Mouse (Mus musculus): ENCODE measurements at regions not wholly inside any gene's neighbourhood (a gene's known extent, or its start where the extent isn't known, plus 50 kb on each side); places are given as distances from the start of the nearest gene placed in this dataset.

- H3K4me2 ChIP-seq (ENCODE audit: low read depth, low read length) = no peak overlapping the region
- no peaks in the 10 kb centered on the region for H3K4me1 ChIP-seq (ENCODE audit: control insufficient read depth, insufficient read depth, low read length)
- H3K36me3 ChIP-seq (ENCODE audit: control insufficient read depth, insufficient read depth, low read length) = no peaks in the 10 kb centered on the region
- no peak overlapping the region for H3K4me3 ChIP-seq (ENCODE audit: low read depth, low read length)
- H3K9ac ChIP-seq (ENCODE audit: low read depth, low read length) = no peak overlapping the region
- H3K9me3 ChIP-seq (ENCODE audit: control insufficient read depth, low read length) = no peaks in the 10 kb centered on the region
- no peaks in the 10 kb centered on the region for H3K27me3 ChIP-seq (replicated peaks; ENCODE audit: control insufficient read depth, insufficient read depth, low read length)
- ATAC-seq (ENCODE audit: low read depth) (no peak), DNase-seq (ENCODE audit: low spot score) (peak; percentile 56)
- H3K27ac ChIP-seq (replicated peaks; ENCODE audit: low read depth, low read length) = no peak overlapping the region
- 70% methylated on average over 4 of the region's 4 CpGs for WGBS
These were observed 774.6 kb downstream of the Brinp1 start for GRCm38 (mm10) chr4:68179551-68179950.

GRCm38 (mm10) chr4:68156499-68156898, 797.7 kb downstream of the Brinp1 start:
- Histone ChIP-seq H3K4me3 (ENCODE audit: low read depth, low read length) (no peak overlapping the region), H3K4me2 (ENCODE audit: low read depth, low read length) (no peak overlapping the region), H3K9me3 (ENCODE audit: control insufficient read depth, low read length) (no peaks in the 10 kb centered on the region), H3K27me3 (replicated peaks; ENCODE audit: control insufficient read depth, insufficient read depth, low read length) (no peaks in the 10 kb centered on the region), H3K36me3 (ENCODE audit: control insufficient read depth, insufficient read depth, low read length) (no peaks in the 10 kb centered on the region), H3K27ac (replicated peaks; ENCODE audit: low read depth, low read length) (no peak overlapping the region), H3K9ac (ENCODE audit: low read depth, low read length) (no peak overlapping the region), H3K4me1 (ENCODE audit: control insufficient read depth, insufficient read depth, low read length) (no peaks in the 10 kb centered on the region)
- ATAC-seq (ENCODE audit: low read depth) = no peak
- 76% methylated on average over 1 of the region's 1 CpGs for WGBS
- no peak for DNase-seq (ENCODE audit: low spot score)

- Histone ChIP-seq H3K36me3 (ENCODE audit: control insufficient read depth, insufficient read depth, low read length) (no peaks in the 10 kb centered on the region), H3K4me3 (ENCODE audit: low read depth, low read length) (no peak overlapping the region), H3K27ac (replicated peaks; ENCODE audit: low read depth, low read length) (no peak overlapping the region), H3K4me1 (ENCODE audit: control insufficient read depth, insufficient read depth, low read length) (no peaks in the 10 kb centered on the region), H3K4me2 (ENCODE audit: low read depth, low read length) (no peak overlapping the region), H3K9me3 (ENCODE audit: control insufficient read depth, low read length) (no peaks in the 10 kb centered on the region), H3K9ac (ENCODE audit: low read depth, low read length) (no peak overlapping the region), H3K27me3 (replicated peaks; ENCODE audit: control insufficient read depth, insufficient read depth, low read length) (no peaks in the 10 kb centered on the region)
- WGBS = 79% methylated on average over 5 of the region's 5 CpGs
- ATAC-seq (ENCODE audit: low read depth) (no peak), DNase-seq (ENCODE audit: low spot score) (no peak)
These were observed 805.6 kb downstream of the Brinp1 start for GRCm38 (mm10) chr4:68148483-68149069.

- Histone ChIP-seq H3K27me3 (replicated peaks; ENCODE audit: control insufficient read depth, insufficient read depth, low read length) (no peaks in the 10 kb centered on the region), H3K9ac (ENCODE audit: low read depth, low read length) (no peak overlapping the region), H3K4me1 (ENCODE audit: control insufficient read depth, insufficient read depth, low read length) (no peaks in the 10 kb centered on the region), H3K9me3 (ENCODE audit: control insufficient read depth, low read length) (no peaks in the 10 kb centered on the region), H3K27ac (replicated peaks; ENCODE audit: low read depth, low read length) (no peak overlapping the region), H3K36me3 (ENCODE audit: control insufficient read depth, insufficient read depth, low read length) (no peaks in the 10 kb centered on the region), H3K4me3 (ENCODE audit: low read depth, low read length) (no peak overlapping the region), H3K4me2 (ENCODE audit: low read depth, low read length) (no peak overlapping the region)
- WGBS = 67% methylated on average over 4 of the region's 4 CpGs
- no peak for DNase-seq (ENCODE audit: low spot score)
- ATAC-seq (ENCODE audit: low read depth) = no peak
These were observed 826.1 kb downstream of the Brinp1 start for GRCm38 (mm10) chr4:68128124-68128523.

GRCm38 (mm10) chr4:68114502-68114901, 839.7 kb downstream of the Brinp1 start:
- H3K4me1 ChIP-seq (ENCODE audit: control insufficient read depth, insufficient read depth, low read length) = no peaks in the 10 kb centered on the region
- no peaks in the 10 kb centered on the region for H3K36me3 ChIP-seq (ENCODE audit: control insufficient read depth, insufficient read depth, low read length)
- no peak overlapping the region for H3K4me3 ChIP-seq (ENCODE audit: low read depth, low read length)
- no peak overlapping the region for H3K9ac ChIP-seq (ENCODE audit: low read depth, low read length)
- H3K27me3 ChIP-seq (replicated peaks; ENCODE audit: control insufficient read depth, insufficient read depth, low read length) = no peaks in the 10 kb centered on the region
- DNase-seq (ENCODE audit: low spot score) (peak; percentile 8), ATAC-seq (ENCODE audit: low read depth) (peak; percentile 89; the same call in 1 of the 2 replicates)
- H3K27ac ChIP-seq (replicated peaks; ENCODE audit: low read depth, low read length) = no peak overlapping the region
- no peaks in the 10 kb centered on the region for H3K9me3 ChIP-seq (ENCODE audit: control insufficient read depth, low read length)
- no peak overlapping the region for H3K4me2 ChIP-seq (ENCODE audit: low read depth, low read length)

- H3K4me2 ChIP-seq (ENCODE audit: low read depth, low read length) = no peak overlapping the region
- H3K4me3 ChIP-seq (ENCODE audit: low read depth, low read length) = no peak overlapping the region
- H3K9me3 ChIP-seq (ENCODE audit: control insufficient read depth, low read length) = no peaks in the 10 kb centered on the region
- H3K36me3 ChIP-seq (ENCODE audit: control insufficient read depth, insufficient read depth, low read length) = no peaks in the 10 kb centered on the region
- H3K27me3 ChIP-seq (replicated peaks; ENCODE audit: control insufficient read depth, insufficient read depth, low read length) = no peaks in the 10 kb centered on the region
- H3K9ac ChIP-seq (ENCODE audit: low read depth, low read length) = no peak overlapping the region
- no peaks in the 10 kb centered on the region for H3K4me1 ChIP-seq (ENCODE audit: control insufficient read depth, insufficient read depth, low read length)
- H3K27ac ChIP-seq (replicated peaks; ENCODE audit: low read depth, low read length) = no peak overlapping the region
- no peak for DNase-seq (ENCODE audit: low spot score)
- no peak for ATAC-seq (ENCODE audit: low read depth)
- WGBS = 86% methylated on average over 3 of the region's 3 CpGs
These were observed 868.9 kb downstream of the Brinp1 start for GRCm38 (mm10) chr4:68085255-68085654.

GRCm38 (mm10) chr4:68056813-68057578, 897.2 kb downstream of the Brinp1 start:
- Histone ChIP-seq H3K27me3 (replicated peaks; ENCODE audit: control insufficient read depth, insufficient read depth, low read length) (no peaks in the 10 kb centered on the region), H3K27ac (replicated peaks; ENCODE audit: low read depth, low read length) (no peak overlapping the region), H3K9ac (ENCODE audit: low read depth, low read length) (no peak overlapping the region), H3K36me3 (ENCODE audit: control insufficient read depth, insufficient read depth, low read length) (no peaks in the 10 kb centered on the region), H3K4me3 (ENCODE audit: low read depth, low read length) (no peak overlapping the region), H3K9me3 (ENCODE audit: control insufficient read depth, low read length) (no peaks in the 10 kb centered on the region), H3K4me2 (ENCODE audit: low read depth, low read length) (no peak overlapping the region), H3K4me1 (ENCODE audit: control insufficient read depth, insufficient read depth, low read length) (no peaks in the 10 kb centered on the region)
- WGBS = 67% methylated on average over 4 of the region's 4 CpGs
- ATAC-seq (ENCODE audit: low read depth) (no peak), DNase-seq (ENCODE audit: low spot score) (no peak)

GRCm38 (mm10) chr4:68022891-68023303, 931.3 kb downstream of the Brinp1 start:
- Histone ChIP-seq H3K27ac (replicated peaks; ENCODE audit: low read depth, low read length) (no peak overlapping the region), H3K9me3 (ENCODE audit: control insufficient read depth, low read length) (no peaks in the 10 kb centered on the region), H3K4me2 (ENCODE audit: low read depth, low read length) (no peak overlapping the region), H3K36me3 (ENCODE audit: control insufficient read depth, insufficient read depth, low read length) (no peaks in the 10 kb centered on the region), H3K4me1 (ENCODE audit: control insufficient read depth, insufficient read depth, low read length) (no peaks in the 10 kb centered on the region), H3K9ac (ENCODE audit: low read depth, low read length) (no peak overlapping the region), H3K27me3 (replicated peaks; ENCODE audit: control insufficient read depth, insufficient read depth, low read length) (no peaks in the 10 kb centered on the region), H3K4me3 (ENCODE audit: low read depth, low read length) (no peak overlapping the region)
- WGBS = 6% methylated on average over 2 of the region's 2 CpGs
- DNase-seq (ENCODE audit: low spot score) = peak; percentile 64
- peak; percentile 78; the same call in 1 of the 2 replicates for ATAC-seq (ENCODE audit: low read depth)

GRCm38 (mm10) chr4:68011371-68011770, 942.8 kb downstream of the Brinp1 start:
- ATAC-seq (ENCODE audit: low read depth) = no peak
- Histone ChIP-seq H3K4me1 (ENCODE audit: control insufficient read depth, insufficient read depth, low read length) (no peaks in the 10 kb centered on the region), H3K4me3 (ENCODE audit: low read depth, low read length) (no peak overlapping the region), H3K9ac (ENCODE audit: low read depth, low read length) (no peak overlapping the region), H3K9me3 (ENCODE audit: control insufficient read depth, low read length) (no peaks in the 10 kb centered on the region), H3K36me3 (ENCODE audit: control insufficient read depth, insufficient read depth, low read length) (no peaks in the 10 kb centered on the region), H3K27me3 (replicated peaks; ENCODE audit: control insufficient read depth, insufficient read depth, low read length) (no peaks in the 10 kb centered on the region), H3K27ac (replicated peaks; ENCODE audit: low read depth, low read length) (no peak overlapping the region), H3K4me2 (ENCODE audit: low read depth, low read length) (no peak overlapping the region)
- WGBS = 60% methylated on average over 2 of the region's 2 CpGs
- DNase-seq (ENCODE audit: low spot score) = no peak
